Comparison of ENCODE assay signal across 19 mouse cellular contexts in the genomic region with DNA sequence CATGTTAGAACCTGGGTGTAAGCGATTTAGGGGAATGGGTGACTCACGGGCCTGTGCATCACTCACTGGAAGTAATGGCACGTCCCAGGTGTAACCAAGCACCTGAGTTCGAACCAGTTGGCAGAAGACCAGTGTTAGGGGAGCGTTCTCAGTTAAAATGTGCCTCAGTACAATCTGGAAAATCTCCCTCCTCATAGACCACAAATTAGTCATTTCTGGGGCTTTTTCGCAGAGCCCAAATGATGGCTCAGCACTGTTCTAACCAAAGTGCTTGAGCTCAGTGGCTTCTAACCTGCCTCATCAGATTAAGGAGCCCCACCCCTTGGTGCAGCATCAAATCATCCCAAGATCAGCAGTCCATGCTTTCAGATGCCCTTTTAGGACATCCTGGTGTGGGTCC.
"Had no signal": no experiment of that assay in that cellular context is flagged by ENCODE, and none has a peak within 500 bp of the region (broad histone marks: within the 10 kb centered on the region; RNA-seq: fewer than 3 reads in every experiment).

No protein-coding gene starts in this region.

- H3K27ac ChIP-seq: kidney, embryonic 15.5 days; limb, embryonic 10.5 days; limb, embryonic 13.5 days; liver, embryonic 12.5 days; liver, embryonic 15.5 days; lung, embryonic 15.5 days; midbrain, embryonic 10.5 days; neural tube, embryonic 12.5 days; neural tube, embryonic 15.5 days; stomach, embryonic 15.5 days had no signal

- H3K9me3 ChIP-seq: kidney, embryonic 15.5 days; limb, embryonic 10.5 days; limb, embryonic 13.5 days; liver, embryonic 12.5 days; liver, embryonic 15.5 days; lung, embryonic 15.5 days; megakaryocyte, embryonic 14.5 days; midbrain, embryonic 10.5 days; neural tube, embryonic 12.5 days; neural tube, embryonic 15.5 days; stomach, embryonic 15.5 days had no signal

- H3K4me2 ChIP-seq: kidney, embryonic 15.5 days; limb, embryonic 13.5 days; liver, embryonic 12.5 days; liver, embryonic 15.5 days; lung, embryonic 15.5 days; neural tube, embryonic 12.5 days; neural tube, embryonic 15.5 days; stomach, embryonic 15.5 days had no signal

- H3K4me3 ChIP-seq: kidney, embryonic 15.5 days; limb, embryonic 10.5 days; limb, embryonic 13.5 days; liver, embryonic 12.5 days; liver, embryonic 15.5 days; lung, embryonic 15.5 days; midbrain, embryonic 10.5 days; neural tube, embryonic 12.5 days; neural tube, embryonic 15.5 days; stomach, embryonic 15.5 days had no signal

- H3K36me3 ChIP-seq: kidney, embryonic 15.5 days; limb, embryonic 10.5 days; limb, embryonic 13.5 days; liver, embryonic 12.5 days; liver, embryonic 15.5 days; lung, embryonic 15.5 days; midbrain, embryonic 10.5 days; neural tube, embryonic 12.5 days; neural tube, embryonic 15.5 days; stomach, embryonic 15.5 days had no signal

- H3K9ac ChIP-seq: kidney, embryonic 15.5 days; limb, embryonic 13.5 days; liver, embryonic 12.5 days; liver, embryonic 15.5 days; lung, embryonic 15.5 days; neural tube, embryonic 12.5 days; neural tube, embryonic 15.5 days; stomach, embryonic 15.5 days had no signal

- ATAC-seq: liver, embryonic 12.5 days had no signal

- H3K27me3 ChIP-seq: megakaryocyte, embryonic 14.5 days; stomach, embryonic 15.5 days had no signal

- DNase-seq: kidney, postnatal 10 days; kidney, postnatal 36 days; liver; midbrain, embryonic 14.5 days; right cerebral cortex, adult 18-20 months; right cerebral cortex, postnatal 14 days; spleen, adult 18-20 months; thymus, postnatal 25 days had no signal
